Mouse (Mus musculus) thymus, postnatal 14 days (tissue): ENCODE measurements around the gene Neurog3.

Source experiments
- DNase-seq: peaks from one replicate; pipeline ENCODE4 v3.0.0; 2021

Neurog3 gene

GRCm38 (mm10) chr10:62132691-62133281, at the start of gene Neurog3:
Gene Neurog3, plus strand, starts transcription at chr10:62133090.
- DNase-seq = no peak

- DNase-seq = no peak
These were observed 46.8 kb upstream of the Neurog3 start for GRCm38 (mm10) chr10:62086044-62086443.

GRCm38 (mm10) chr10:62086826-62087225, 46.1 kb upstream of the Neurog3 start:
- no peak for DNase-seq

- DNase-seq = no peak
These were observed 44.5 kb upstream of the Neurog3 start for GRCm38 (mm10) chr10:62088411-62088810.

- DNase-seq = no peak
These were observed 43.8 kb upstream of the Neurog3 start for GRCm38 (mm10) chr10:62089071-62089470.

GRCm38 (mm10) chr10:62089486-62089885, 43.4 kb upstream of the Neurog3 start:
- DNase-seq = no peak

- no peak for DNase-seq
These were observed 39.0 kb upstream of the Neurog3 start for GRCm38 (mm10) chr10:62093903-62094302.

GRCm38 (mm10) chr10:62094401-62094800, 38.5 kb upstream of the Neurog3 start:
- no peak for DNase-seq

GRCm38 (mm10) chr10:62099749-62100403, 33.0 kb upstream of the Neurog3 start:
- DNase-seq = no peak

GRCm38 (mm10) chr10:62101504-62102439, 31.1 kb upstream of the Neurog3 start:
- peak; percentile 68 for DNase-seq

- DNase-seq = peak; percentile 65
These were observed 27.9 kb upstream of the Neurog3 start for GRCm38 (mm10) chr10:62104835-62105576.

- no peak for DNase-seq
These were observed 25.8 kb upstream of the Neurog3 start for GRCm38 (mm10) chr10:62107048-62107447.

- DNase-seq = peak; percentile 88
These were observed 22.2 kb upstream of the Neurog3 start for GRCm38 (mm10) chr10:62110504-62111206.

- DNase-seq = peak; percentile 14
These were observed 21.7 kb upstream of the Neurog3 start for GRCm38 (mm10) chr10:62111207-62111576.

- no peak for DNase-seq
These were observed 18.8 kb upstream of the Neurog3 start for GRCm38 (mm10) chr10:62113865-62114647.

- no peak for DNase-seq
These were observed 5.8 kb upstream of the Neurog3 start for GRCm38 (mm10) chr10:62127137-62127536.

GRCm38 (mm10) chr10:62127711-62128231, 5.1 kb upstream of the Neurog3 start:
- DNase-seq = no peak

- DNase-seq = no peak
These were observed 4.5 kb upstream of the Neurog3 start for GRCm38 (mm10) chr10:62128316-62128951.

- DNase-seq = no peak
These were observed 3.0 kb downstream of the Neurog3 start for GRCm38 (mm10) chr10:62135696-62136470.

GRCm38 (mm10) chr10:62137150-62137549, 4.3 kb downstream of the Neurog3 start:
- DNase-seq = no peak
